Mouse (Mus musculus): ENCODE measurements around the gene Arfrp1.

GRCm38 (mm10) chr2:181394086-181394485, 28.9 kb upstream of the Arfrp1 start:
- TF ChIP-seq CTCF (IDR thresholded peaks at IDR 0.05; ENCODE audit: borderline replicate concordance, control insufficient read depth, extremely low read depth, insufficient read depth, low read length, poor library complexity) (no peak), POLR2A (IDR thresholded peaks at IDR 0.05; ENCODE audit: control insufficient read depth, extremely low read depth, insufficient read depth, low read length, poor library complexity) (no peak)
